10 mouse cellular contexts compared by ENCODE assay signal in the genomic region with DNA sequence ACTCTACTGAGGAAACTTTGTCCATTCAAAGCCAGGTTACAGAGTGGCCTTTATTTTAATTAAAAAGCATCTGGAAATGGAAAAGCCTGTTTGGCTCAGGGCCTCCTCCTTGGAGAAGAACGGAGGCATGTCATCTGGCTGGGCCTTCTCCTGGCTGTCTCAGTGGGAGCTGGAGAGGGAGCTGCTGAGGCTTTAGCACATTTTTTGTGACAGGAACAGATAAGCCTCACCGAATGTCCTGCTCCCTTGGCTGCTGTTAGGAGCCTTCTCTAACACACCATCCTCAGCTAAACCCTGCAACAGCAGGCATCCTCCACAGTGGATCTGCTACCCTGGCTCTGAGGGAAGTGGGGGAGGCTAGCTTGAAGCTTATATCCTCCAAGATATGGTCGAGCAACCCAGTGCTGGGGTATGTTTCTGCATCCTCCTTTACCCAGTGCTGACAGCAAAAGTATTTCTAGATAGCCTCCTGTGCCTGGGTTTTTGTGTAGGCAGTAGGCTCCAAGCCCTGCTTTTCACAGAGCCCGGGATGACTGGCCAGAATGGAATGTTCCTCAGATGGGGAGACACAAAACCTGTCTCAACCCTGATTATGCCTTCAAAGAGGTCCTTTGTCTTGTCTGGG.
A peak's percentile ranks its signal among the peaks of the same experiment; 100 is the strongest.
DNase-seq lines count a peak whose midpoint lies in the region; ATAC-seq and TF ChIP-seq lines count a peak whose summit lies in the region.
"Had no signal": no experiment of that assay in that cellular context is flagged by ENCODE, and none has a peak within 500 bp of the region (broad histone marks: within the 10 kb centered on the region; RNA-seq: fewer than 3 reads in every experiment).

No protein-coding gene starts in this region.

- no peak overlapping the region for H3K4me3 ChIP-seq in kidney, postnatal 0 days (replicated peaks; ENCODE audit: low read depth, low read length)
- H3K4me3 ChIP-seq in brown adipose tissue, adult 24 weeks (ENCODE audit: insufficient read depth, low read depth, low read length), result no peak overlapping the region
- H3K4me3 ChIP-seq in heart, embryonic 10.5 days, result no peak overlapping the region
- H3K4me3 ChIP-seq: forebrain, embryonic 12.5 days had no signal

- H3K9me3 ChIP-seq in kidney, postnatal 0 days (replicated peaks; ENCODE audit: low read length), result no peaks in the 10 kb centered on the region
- H3K9me3 ChIP-seq in heart, embryonic 10.5 days, result no peaks in the 10 kb centered on the region
- H3K9me3 ChIP-seq: forebrain, embryonic 12.5 days; G1E had no signal

- no peak for ATAC-seq in kidney, postnatal 0 days (replicated peaks; ENCODE audit: low FRiP score, low read depth)

- H3K4me2 ChIP-seq in kidney, postnatal 0 days (ENCODE audit: low read length), result no peak overlapping the region
- H3K4me2 ChIP-seq: forebrain, embryonic 12.5 days had no signal

- no peak for TF ChIP-seq CTCF in kidney, postnatal 0 days (IDR thresholded peaks at IDR 0.05; ENCODE audit: low read depth)

- H3K27ac ChIP-seq in kidney, postnatal 0 days, result peak overlapping the region; percentile 16; the same call in 1 of the 2 replicates
- peak overlapping the region; percentile 80 for H3K27ac ChIP-seq in brown adipose tissue, adult 24 weeks (replicated peaks; ENCODE audit: low read depth, low read length)
- H3K27ac ChIP-seq in heart, embryonic 10.5 days, result peak overlapping the region; percentile 82
- H3K27ac ChIP-seq: forebrain, embryonic 12.5 days had no signal

- no peaks in the 10 kb centered on the region for H3K36me3 ChIP-seq in kidney, postnatal 0 days (ENCODE audit: insufficient read depth, low read length)
- H3K36me3 ChIP-seq in heart, embryonic 10.5 days, result no peaks in the 10 kb centered on the region
- H3K36me3 ChIP-seq: forebrain, embryonic 12.5 days; G1E had no signal

- 52% methylated on average over 4 of the region's 4 CpGs for WGBS in kidney, postnatal 0 days
- 23% methylated on average over 4 of the region's 4 CpGs for WGBS in heart, embryonic 10.5 days

- no peak overlapping the region for H3K9ac ChIP-seq in kidney, postnatal 0 days (ENCODE audit: low read depth, low read length)
- H3K9ac ChIP-seq: forebrain, embryonic 12.5 days had no signal

- H3K27me3 ChIP-seq in kidney, postnatal 0 days (ENCODE audit: insufficient read depth, low read length), result no peaks in the 10 kb centered on the region
- H3K27me3 ChIP-seq in heart, embryonic 10.5 days (ENCODE audit: insufficient read depth, poor library complexity, severe bottlenecking), result no peaks in the 10 kb centered on the region
- H3K27me3 ChIP-seq: forebrain, embryonic 12.5 days had no signal

- no peaks in the 10 kb centered on the region for H3K4me1 ChIP-seq in kidney, postnatal 0 days (replicated peaks; ENCODE audit: insufficient read depth, low read length)
- H3K4me1 ChIP-seq in brown adipose tissue, adult 24 weeks (ENCODE audit: control insufficient read depth, insufficient read depth, insufficient read length, low read length), result peaks cover 2% of the 10 kb centered on the region; the same call in 1 of the 2 replicates
- H3K4me1 ChIP-seq in heart, embryonic 10.5 days, result peaks cover 5% of the 10 kb centered on the region

- peak; percentile 29 for DNase-seq in kidney, postnatal 0 days (ENCODE audit: low spot score)
- no peak for DNase-seq in kidney, postnatal 25 days
- DNase-seq in heart, embryonic 10.5 days (ENCODE audit: low spot score), result peak; percentile 80
- DNase-seq in lung, postnatal 10 days, result peak; percentile 35
- no peak for DNase-seq in cerebellum, adult 9-10 months
- DNase-seq in thymus, postnatal 14 days, result no peak
- no peak for DNase-seq in adrenal gland, postnatal 36 days

Comparison
In these comparisons a context has a peak if more than half of its experiments do, and no peak if none do; other contexts are left out.
1. DNase-seq: peak in kidney, postnatal 0 days (single experiment), heart, embryonic 10.5 days (single experiment) and lung, postnatal 10 days (single experiment); none in kidney, postnatal 25 days (0 of 2), cerebellum, adult 9-10 months (single experiment), thymus, postnatal 14 days (single experiment) and adrenal gland, postnatal 36 days (0 of 2).
2. H3K27ac ChIP-seq: peak in every context shown above with its lines; median percentile 82 in heart, embryonic 10.5 days; 80 in brown adipose tissue, adult 24 weeks; 16 in kidney, postnatal 0 days.